In the genomic region with DNA sequence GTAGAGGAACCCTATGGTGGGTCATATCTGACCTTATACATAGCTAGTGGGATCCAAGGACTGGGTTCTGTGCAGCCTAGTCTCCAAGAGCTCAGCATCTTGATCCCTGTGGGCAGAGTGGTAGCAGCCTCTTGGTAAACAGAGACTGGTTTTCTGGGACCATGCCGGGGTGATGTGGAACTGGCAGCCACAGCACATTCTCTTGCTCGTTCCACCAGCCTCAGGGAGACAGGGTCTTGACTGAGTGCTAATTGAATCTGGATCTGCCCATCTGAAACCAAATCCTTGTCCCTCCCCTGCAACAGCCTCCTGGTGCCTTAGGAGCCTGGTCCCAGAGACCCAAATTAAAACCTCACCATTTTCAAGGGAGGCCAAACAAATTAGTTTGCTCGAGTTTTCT, we compare ENCODE assay signal across 26 mouse cellular contexts.
DNase-seq lines count a peak whose midpoint lies in the region; ATAC-seq lines count a peak whose summit lies in the region.
"Had no signal": no experiment of that assay in that cellular context is flagged by ENCODE, and none has a peak within 500 bp of the region (broad histone marks: within the 10 kb centered on the region; RNA-seq: fewer than 3 reads in every experiment).

No protein-coding gene starts in this region.

- WGBS in embryonic facial prominence, embryonic 13.5 days = 24% methylated on average over 3 of the region's 3 CpGs
- 70% methylated on average over 3 of the region's 3 CpGs for WGBS in embryonic facial prominence, embryonic 10.5 days
- WGBS in kidney, embryonic 15.5 days = 51% methylated on average over 3 of the region's 3 CpGs

- no peak overlapping the region for H3K4me3 ChIP-seq in embryonic facial prominence, embryonic 13.5 days
- no peak overlapping the region for H3K4me3 ChIP-seq in embryonic facial prominence, embryonic 10.5 days
- no peak overlapping the region for H3K4me3 ChIP-seq in kidney, embryonic 15.5 days (replicated peaks)
- H3K4me3 ChIP-seq: embryonic facial prominence, embryonic 15.5 days; heart, adult 2 months; heart, embryonic 10.5 days; heart, embryonic 13.5 days; hindbrain, embryonic 12.5 days had no signal

- DNase-seq in embryonic facial prominence, embryonic 10.5 days (ENCODE audit: low spot score) = no peak
- DNase-seq in kidney, adult 11 months = no peak
- DNase-seq in layer of hippocampus, adult 8-10 months (ENCODE audit: low spot score in 2 of 2) = peak; percentile 25 to 28
- DNase-seq in layer of hippocampus, adult 11-12 months (ENCODE audit: low spot score) = no peak
- DNase-seq: adrenal gland, adult 8-10 months; adrenal gland, postnatal 25 days; cerebellum, adult 11-12 months; cerebellum, adult 8-10 months; cerebellum, postnatal 10 days; cerebellum, postnatal 36 days; embryo, embryonic 11 days; forebrain, postnatal 0 days; gastrocnemius, postnatal 10 days; gastrocnemius, postnatal 36 days; heart, adult 2 months; heart, postnatal 14 days; heart, postnatal 4 days had no signal

- H3K4me2 ChIP-seq in embryonic facial prominence, embryonic 13.5 days = no peak overlapping the region
- H3K4me2 ChIP-seq in kidney, embryonic 15.5 days = no peak overlapping the region
- H3K4me2 ChIP-seq: embryonic facial prominence, embryonic 15.5 days; heart, embryonic 13.5 days; hindbrain, embryonic 12.5 days had no signal

- peaks cover 12% of the 10 kb centered on the region; the same call in 1 of the 2 replicates for H3K4me1 ChIP-seq in embryonic facial prominence, embryonic 13.5 days
- H3K4me1 ChIP-seq in embryonic facial prominence, embryonic 10.5 days = peaks cover 19% of the 10 kb centered on the region
- H3K4me1 ChIP-seq in kidney, embryonic 15.5 days = peaks cover 22% of the 10 kb centered on the region

- H3K9ac ChIP-seq in embryonic facial prominence, embryonic 13.5 days = no peak overlapping the region
- H3K9ac ChIP-seq in kidney, embryonic 15.5 days = no peak overlapping the region
- H3K9ac ChIP-seq: embryonic facial prominence, embryonic 15.5 days; forebrain, postnatal 0 days; heart, embryonic 13.5 days; hindbrain, embryonic 12.5 days had no signal

- no peaks in the 10 kb centered on the region for H3K36me3 ChIP-seq in embryonic facial prominence, embryonic 13.5 days
- no peaks in the 10 kb centered on the region; the same call in 1 of the 2 replicates for H3K36me3 ChIP-seq in embryonic facial prominence, embryonic 10.5 days (replicated peaks)
- no peaks in the 10 kb centered on the region for H3K36me3 ChIP-seq in kidney, embryonic 15.5 days
- H3K36me3 ChIP-seq: embryonic facial prominence, embryonic 15.5 days; heart, embryonic 10.5 days; heart, embryonic 13.5 days; hindbrain, embryonic 12.5 days had no signal

- H3K27ac ChIP-seq in embryonic facial prominence, embryonic 13.5 days = peak overlapping the region; percentile 33; the same call in 1 of the 2 replicates
- H3K27ac ChIP-seq in embryonic facial prominence, embryonic 10.5 days (replicated peaks) = no peak overlapping the region
- no peak overlapping the region for H3K27ac ChIP-seq in kidney, embryonic 15.5 days
- H3K27ac ChIP-seq: embryonic facial prominence, embryonic 15.5 days; heart, adult 2 months; heart, embryonic 10.5 days; heart, embryonic 13.5 days; hindbrain, embryonic 12.5 days had no signal

- no peaks in the 10 kb centered on the region for H3K27me3 ChIP-seq in embryonic facial prominence, embryonic 13.5 days
- H3K27me3 ChIP-seq in embryonic facial prominence, embryonic 10.5 days (replicated peaks; ENCODE audit: low read depth, poor library complexity, severe bottlenecking) = no peaks in the 10 kb centered on the region
- no peaks in the 10 kb centered on the region for H3K27me3 ChIP-seq in kidney, embryonic 15.5 days
- H3K27me3 ChIP-seq: embryonic facial prominence, embryonic 15.5 days; heart, embryonic 13.5 days; hindbrain, embryonic 12.5 days had no signal

- ATAC-seq in embryonic facial prominence, embryonic 13.5 days (ENCODE audit: insufficient number of reproducible peaks, insufficient read depth, low FRiP score, low TSS enrichment, low read depth) = no peak
- 0 out of 2 replicates have a peak, but pooled peaks have one; percentile 24 for ATAC-seq in kidney, embryonic 15.5 days (replicated peaks; ENCODE audit: low FRiP score)
- ATAC-seq: activated CD4-positive, CD25-positive, alpha-beta regulatory T cell, adult 4 months; forebrain, embryonic 14.5 days; forebrain, postnatal 0 days; hindbrain, embryonic 16.5 days had no signal

- H3K9me3 ChIP-seq in embryonic facial prominence, embryonic 13.5 days = no peaks in the 10 kb centered on the region
- H3K9me3 ChIP-seq in embryonic facial prominence, embryonic 10.5 days = no peaks in the 10 kb centered on the region
- no peaks in the 10 kb centered on the region for H3K9me3 ChIP-seq in kidney, embryonic 15.5 days (replicated peaks)
- H3K9me3 ChIP-seq: embryonic facial prominence, embryonic 15.5 days; heart, embryonic 10.5 days; heart, embryonic 13.5 days; hindbrain, embryonic 12.5 days had no signal

Comparison
In these comparisons a context has a peak if more than half of its experiments do, and no peak if none do; other contexts are left out.
1. DNase-seq: peak in layer of hippocampus, adult 8-10 months (2 of 2); none in embryonic facial prominence, embryonic 10.5 days (single experiment), kidney, adult 11 months (single experiment) and layer of hippocampus, adult 11-12 months (single experiment).